ENCODE assay signal across 32 mouse cellular contexts in genomic region chr16:97441967-97442366, GRCm38 (mm10). TPM values are rescaled to one million over a fixed set of nuclear protein-coding genes. Genes with fewer than 3 reads are reported as not detected.
DNase-seq lines count a peak whose midpoint lies in the region; ATAC-seq and TF ChIP-seq lines count a peak whose summit lies in the region.
"Had no signal": no experiment of that assay in that cellular context is flagged by ENCODE, and none has a peak within 500 bp of the region (broad histone marks: within the 10 kb centered on the region; RNA-seq: fewer than 3 reads in every experiment).

No protein-coding gene starts in this region.

- WGBS in thymus, adult 2 months, result 87% methylated on average over 9 of the region's 9 CpGs
- 70% methylated on average over 9 of the region's 9 CpGs for WGBS in kidney, embryonic 15.5 days

- intact Hi-C loops in left cerebral cortex, postnatal 10 days (cut with DNase I), result no loop called here

- DNase-seq in left cerebral cortex, adult 18-20 months (ENCODE audit: low spot score in 2 of 2), result peak; percentile 42 to 46
- DNase-seq in left cerebral cortex, postnatal 10 days (ENCODE audit: extremely low spot score in 1 of 2, low spot score in 2 of 2), result no peak
- DNase-seq in brain, adult 2 months (ENCODE audit: low read depth, low spot score), result peak; percentile 79
- DNase-seq in right cerebral cortex, postnatal 25 days, result peak; percentile 39
- DNase-seq in thymus, adult 2 months, result no peak
- DNase-seq in urinary bladder, postnatal 25 days (ENCODE audit: low spot score), result no peak
- DNase-seq: adrenal gland, postnatal 25 days; cerebellum, adult 18-20 months; cerebellum, postnatal 10 days; gastrocnemius, adult 2 months; gastrocnemius, postnatal 36 days; heart, adult 18-20 months; heart, postnatal 36 days; kidney, adult 11 months; kidney, postnatal 36 days; lung, adult 2 months; lung, postnatal 10 days had no signal

- H3K4me3 ChIP-seq in thymus, adult 2 months (ENCODE audit: control insufficient read depth, insufficient read depth, low read length), result no peak overlapping the region
- no peak overlapping the region for H3K4me3 ChIP-seq in kidney, embryonic 15.5 days (replicated peaks)
- H3K4me3 ChIP-seq: erythroblast, embryonic 14.5 days; gastrocnemius, adult 2 months; hindbrain, embryonic 12.5 days; layer of hippocampus, adult 2 months; limb, embryonic 10.5 days; limb, embryonic 15.5 days; midbrain, embryonic 13.5 days; neural tube, embryonic 15.5 days had no signal

- H3K36me3 ChIP-seq in thymus, adult 2 months (ENCODE audit: control insufficient read depth, insufficient read depth, low read length), result no peaks in the 10 kb centered on the region
- H3K36me3 ChIP-seq in kidney, embryonic 15.5 days, result no peaks in the 10 kb centered on the region
- H3K36me3 ChIP-seq: hindbrain, embryonic 12.5 days; limb, embryonic 10.5 days; limb, embryonic 15.5 days; midbrain, embryonic 13.5 days; neural tube, embryonic 15.5 days had no signal

- H3K9ac ChIP-seq in kidney, embryonic 15.5 days, result no peak overlapping the region
- H3K9ac ChIP-seq: hindbrain, embryonic 12.5 days; limb, embryonic 15.5 days; liver, embryonic 14.5 days; midbrain, embryonic 13.5 days; neural tube, embryonic 15.5 days had no signal

- H3K4me1 ChIP-seq in thymus, adult 2 months (replicated peaks; ENCODE audit: control insufficient read depth, insufficient read depth, low read length), result no peaks in the 10 kb centered on the region
- H3K4me1 ChIP-seq in kidney, embryonic 15.5 days, result no peaks in the 10 kb centered on the region
- H3K4me1 ChIP-seq: hindbrain, embryonic 12.5 days; limb, embryonic 10.5 days; limb, embryonic 15.5 days; midbrain, embryonic 13.5 days; neural tube, embryonic 15.5 days had no signal

- H3K9me3 ChIP-seq in kidney, embryonic 15.5 days (replicated peaks), result no peaks in the 10 kb centered on the region
- H3K9me3 ChIP-seq: hindbrain, embryonic 12.5 days; limb, embryonic 10.5 days; limb, embryonic 15.5 days; midbrain, embryonic 13.5 days; neural tube, embryonic 15.5 days had no signal

- H3K4me2 ChIP-seq in kidney, embryonic 15.5 days, result no peak overlapping the region
- H3K4me2 ChIP-seq: heart, embryonic 11.5 days; hindbrain, embryonic 12.5 days; limb, embryonic 15.5 days; midbrain, embryonic 13.5 days; neural tube, embryonic 15.5 days had no signal

- peak; percentile 48 for ATAC-seq in inflammation-experienced regulatory T-cells, adult 6 months
- ATAC-seq in kidney, embryonic 15.5 days (replicated peaks; ENCODE audit: low FRiP score), result no peak
- ATAC-seq: forebrain, embryonic 16.5 days; midbrain, embryonic 13.5 days had no signal

- TF ChIP-seq CTCF in thymus, adult 2 months (IDR thresholded peaks at IDR 0.05; ENCODE audit: borderline replicate concordance, control insufficient read depth, extremely low read depth, insufficient read depth, low read length, poor library complexity), result no peak

- TF ChIP-seq POLR2A in thymus, adult 2 months (IDR thresholded peaks at IDR 0.05; ENCODE audit: control insufficient read depth, extremely low read depth, insufficient read depth, low read length, poor library complexity), result no peak

- no peak overlapping the region for H3K27ac ChIP-seq in thymus, adult 2 months (ENCODE audit: control insufficient read depth, insufficient read depth, low read length)
- no peak overlapping the region for H3K27ac ChIP-seq in kidney, embryonic 15.5 days
- H3K27ac ChIP-seq: gastrocnemius, adult 2 months; hindbrain, embryonic 12.5 days; layer of hippocampus, adult 2 months; limb, embryonic 10.5 days; limb, embryonic 15.5 days; liver, embryonic 14.5 days; macrophage; midbrain, embryonic 13.5 days; neural tube, embryonic 15.5 days had no signal

- H3K27me3 ChIP-seq in thymus, adult 2 months (ENCODE audit: control insufficient read depth, insufficient read depth, low read length), result no peaks in the 10 kb centered on the region
- no peaks in the 10 kb centered on the region for H3K27me3 ChIP-seq in kidney, embryonic 15.5 days
- H3K27me3 ChIP-seq: hindbrain, embryonic 12.5 days; limb, embryonic 15.5 days; midbrain, embryonic 13.5 days; neural tube, embryonic 15.5 days had no signal

RNA-seq across cellular contexts. Expression of gene Mx1, which starts 20.7 kb away (rescaled TPM):
- total RNA-seq in left cerebral cortex, adult 18-20 months (2021), result 1 to 10 TPM in 1 of 2 experiments, under 1 TPM in 1; 0.52 to 1.1 TPM
- total RNA-seq in left cerebral cortex, postnatal 10 days (2021), result 1 to 10 TPM in 1 of 2 experiments, under 1 TPM in 1; 0.73 to 1.2 TPM
- 10 to 100 TPM in 1 of 3 experiments, 1 to 10 TPM in 2; 3.7 to 10.8 (median 7.2) TPM for polyA plus RNA-seq in inflammation-experienced regulatory T-cells, adult 6 months (2017; shearing (Covaris generic))
- polyA plus RNA-seq in thymus, adult 2 months (2012; rRNA removed), result 4.9 and 7.9 TPM in 2 replicates
- polyA plus RNA-seq in kidney, embryonic 15.5 days (2015; fragmentation: Nextera tagmentation; extraction: Ambion mirVana), result 0.39 and 0.43 TPM in 2 replicates
- polyA plus RNA-seq: erythroblast, embryonic 14.5 days; forebrain, embryonic 11.5 days; forebrain, embryonic 16.5 days; heart, embryonic 11.5 days; kidney, embryonic 14.5 days; limb, embryonic 10.5 days had no signal

Comparison
In these comparisons a context has a peak if more than half of its experiments do, and no peak if none do; other contexts are left out.
1. DNase-seq: peak in left cerebral cortex, adult 18-20 months (2 of 2), brain, adult 2 months (single experiment) and right cerebral cortex, postnatal 25 days (single experiment); none in left cerebral cortex, postnatal 10 days (0 of 2), thymus, adult 2 months (single experiment) and urinary bladder, postnatal 25 days (single experiment).